Mouse (Mus musculus) right cerebral cortex, adult 2 months (tissue): Measurements from ENCODE around the gene Gm17078.
"Not testable (repeated sequence)": the region's sequence is repeated elsewhere in the genome, so short reads cannot be mapped to it uniquely, and the experiment has no call there.

Experiments
- DNase-seq, 2 experiments: peaks; one replicate each; pipeline ENCODE4 v3.0.0; 2021 to 2022; ENCODE audit warnings: low spot score in 2 of 2

Gm17078 gene

GRCm38 (mm10) chr14:51611210-51611609 lies at the start of gene Gm17078:
Gm17078 (minus strand) TSS chr14:51611310.
- DNase-seq: no peak

GRCm38 (mm10) chr14:51635566-51635965 lies 24.5 kb upstream of the Gm17078 start, which contains the start of gene Gm4181:
Gm4181 (minus strand) TSS chr14:51635666.
- DNase-seq: not testable (repeated sequence)

- DNase-seq: peak; percentile 6 to 9
Measured at GRCm38 (mm10) chr14:51632426-51632825, 21.3 kb upstream of the Gm17078 start.

- DNase-seq: not testable (repeated sequence)
Measured at GRCm38 (mm10) chr14:51592039-51592438, 19.1 kb downstream of the Gm17078 start, which contains the start of gene Gm17174. Gm17174 (minus strand) TSS chr14:51592139.

DNA sequence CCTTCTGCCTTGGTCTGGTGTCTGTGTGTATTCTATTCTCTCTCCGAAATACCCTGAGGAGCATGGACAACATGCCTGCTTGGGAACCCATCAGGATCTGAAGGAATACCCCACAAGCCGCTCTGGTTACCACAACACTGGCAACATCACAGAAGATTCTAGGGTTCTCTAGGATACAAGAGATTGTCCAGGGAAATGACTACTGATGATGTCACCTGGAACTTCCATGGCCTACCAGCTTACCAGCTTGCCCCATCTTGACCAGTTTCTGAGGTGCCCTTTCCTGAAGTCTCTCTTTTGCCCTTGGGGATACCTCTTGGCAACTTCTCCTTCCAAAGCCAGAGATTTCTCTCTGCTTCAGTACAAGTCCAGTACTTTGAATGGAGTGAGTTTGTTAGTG lies 37.1 kb downstream of the Gm17078 start, which contains the start of gene Gm17175:
Gene Gm17175 (minus strand): TSS at position 101 of the 400 bp plus-strand sequence.
- DNase-seq: not testable (repeated sequence)
